Mouse (Mus musculus) embryonic facial prominence, embryonic 11.5 days (tissue): Measurements from ENCODE around the gene Ptpn7. TPM values are rescaled to one million over a fixed set of nuclear protein-coding genes. Genes with fewer than 3 reads are reported as not detected.

Source experiments
- ATAC-seq: fragments of 200-750 bp; cut with Nextera tagmentation; replicated peaks from 2 replicates; pipeline ENCODE4 v1.8.0; 2017; ENCODE audit warnings: low read depth; ENCODE audit not compliant: insufficient number of reproducible peaks, low FRiP score, low TSS enrichment
- DNase-seq: peaks from one replicate; pipeline ENCODE4 v3.0.0-alpha.2; 2015; ENCODE audit warnings: low spot score
- H3K27ac ChIP-seq: fragments of 300-500 bp; sonication (generic); replicated peaks from 2 replicates; pipeline ENCODE4 v1.5.1; 2014; ENCODE audit warnings: mild to moderate bottlenecking, low read depth, low read length, control low read depth
- H3K27me3 ChIP-seq: fragments of 300-500 bp; sonication (generic); 2 replicates; pipeline ENCODE4 v1.6.1; 2014; ENCODE audit warnings: mild to moderate bottlenecking, low read length, moderate library complexity, mixed read lengths; ENCODE audit not compliant: control insufficient read depth, insufficient read depth
- H3K36me3 ChIP-seq: fragments of 300-500 bp; sonication (generic); replicated peaks from 2 replicates; pipeline ENCODE4 v1.6.1; 2014; ENCODE audit warnings: low read depth, mild to moderate bottlenecking, low read length, moderate library complexity, mixed read lengths; ENCODE audit not compliant: control insufficient read depth, insufficient read depth
- H3K4me1 ChIP-seq: fragments of 300-500 bp; sonication (generic); 2 replicates; pipeline ENCODE4 v1.6.1; 2014; ENCODE audit warnings: low read length, mixed read lengths; ENCODE audit not compliant: control insufficient read depth, insufficient read depth
- H3K4me2 ChIP-seq: fragments of 300-500 bp; sonication (generic); 2 replicates; pipeline ENCODE4 v1.6.1; 2014; ENCODE audit warnings: low read depth, mild to moderate bottlenecking, control low read depth, low read length, moderate library complexity
- H3K4me3 ChIP-seq: fragments of 300-500 bp; sonication (generic); 2 replicates; pipeline ENCODE4 v1.5.1; 2014; ENCODE audit warnings: low read depth, low read length, control low read depth
- H3K9ac ChIP-seq: fragments of 300-500 bp; sonication (generic); replicated peaks from 2 replicates; pipeline ENCODE4 v1.6.1; 2014; ENCODE audit warnings: mild to moderate bottlenecking, control low read depth, low read length
- H3K9me3 ChIP-seq: fragments of 300-500 bp; sonication (generic); replicated peaks from 2 replicates; pipeline ENCODE4 v1.6.1; 2016; ENCODE audit warnings: mild to moderate bottlenecking, low read length, inconsistent platforms, mixed read lengths; ENCODE audit not compliant: control insufficient read depth
- WGBS: fragments of 180-500 bp; shearing (Covaris S2); extraction: QIAGEN DNeasy Blood & Tissue Kit; methylation state at CpG from one replicate; pipeline ENCODE4 v1.1.7; 2014; 5-methylcytosine and 5-hydroxymethylcytosine counted together
- polyA plus RNA-seq: library from polyadenylated mRNA; unstranded; fragments of >200 nt; fragmentation: Nextera tagmentation; extraction: Ambion mirVana; gene quantifications from 2 replicates; pipeline ENCODE4 v1.2.1, GENCODE M21; 2014

The Ptpn7 gene
- polyA plus RNA-seq, 1 experiment from 2014 or later, result 1.9 TPM

DNA sequence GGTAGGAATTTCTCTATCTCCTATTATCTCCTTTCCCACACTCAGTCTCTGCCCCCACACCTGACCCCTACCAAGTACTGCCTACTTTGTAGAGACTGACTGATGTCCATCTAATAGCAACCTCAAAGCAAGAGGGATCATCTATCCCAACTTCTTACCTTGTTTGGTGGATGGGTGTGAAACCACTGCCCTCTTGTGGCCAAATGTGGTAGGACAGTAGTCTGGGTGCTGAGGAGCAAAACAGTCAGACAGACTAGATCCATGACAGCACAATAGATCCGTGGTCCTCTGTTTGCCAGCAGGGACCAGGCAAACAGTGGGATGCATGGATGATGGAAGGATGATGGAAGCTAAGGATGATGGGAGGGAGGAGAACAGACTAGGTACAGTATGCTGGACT, 4.0 kb downstream of the Ptpn7 start:
- H3K9ac ChIP-seq, result no peak overlapping the region
- H3K4me3 ChIP-seq, result no peak overlapping the region
- H3K36me3 ChIP-seq, result no peaks in the 10 kb centered on the region
- no peaks in the 10 kb centered on the region for H3K9me3 ChIP-seq
- no peaks in the 10 kb centered on the region for H3K27me3 ChIP-seq
- H3K4me1 ChIP-seq, result no peaks in the 10 kb centered on the region
- DNase-seq, result peak; percentile 85
- H3K4me2 ChIP-seq, result no peak overlapping the region
- ATAC-seq, result no peak; the same call in 1 of the 2 replicates
- no peak overlapping the region for H3K27ac ChIP-seq
- WGBS, result 13% methylated on average over 1 of the region's 1 CpGs

DNA sequence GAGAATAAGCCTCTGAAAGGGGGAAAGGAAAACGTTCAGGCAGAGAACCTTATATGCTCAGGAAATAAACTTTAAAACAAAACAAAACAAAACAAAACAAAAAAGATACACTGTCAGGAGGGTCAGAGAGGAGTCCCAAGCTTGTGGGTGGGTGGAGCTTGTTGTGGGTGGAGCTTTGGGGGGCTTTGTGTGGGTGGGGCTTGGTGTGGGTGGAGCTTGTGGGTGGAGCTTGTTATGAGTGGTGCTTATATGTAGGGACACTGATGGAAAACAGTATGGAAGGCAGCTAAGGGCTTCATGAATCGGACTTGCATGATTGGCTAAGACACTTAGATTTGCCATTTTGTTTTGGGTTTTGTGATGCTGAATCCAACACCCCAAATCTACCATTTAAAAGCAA, 7.4 kb downstream of the Ptpn7 start:
- H3K27ac ChIP-seq, result no peak overlapping the region
- ATAC-seq (no peak), DNase-seq (no peak)
- no peaks in the 10 kb centered on the region for H3K4me1 ChIP-seq
- no peak overlapping the region for H3K4me3 ChIP-seq
- H3K27me3 ChIP-seq, result no peaks in the 10 kb centered on the region
- no peak overlapping the region for H3K9ac ChIP-seq
- WGBS, result 73% methylated on average over 2 of the region's 2 CpGs
- no peak overlapping the region for H3K4me2 ChIP-seq
- no peaks in the 10 kb centered on the region for H3K9me3 ChIP-seq
- no peaks in the 10 kb centered on the region for H3K36me3 ChIP-seq

DNA sequence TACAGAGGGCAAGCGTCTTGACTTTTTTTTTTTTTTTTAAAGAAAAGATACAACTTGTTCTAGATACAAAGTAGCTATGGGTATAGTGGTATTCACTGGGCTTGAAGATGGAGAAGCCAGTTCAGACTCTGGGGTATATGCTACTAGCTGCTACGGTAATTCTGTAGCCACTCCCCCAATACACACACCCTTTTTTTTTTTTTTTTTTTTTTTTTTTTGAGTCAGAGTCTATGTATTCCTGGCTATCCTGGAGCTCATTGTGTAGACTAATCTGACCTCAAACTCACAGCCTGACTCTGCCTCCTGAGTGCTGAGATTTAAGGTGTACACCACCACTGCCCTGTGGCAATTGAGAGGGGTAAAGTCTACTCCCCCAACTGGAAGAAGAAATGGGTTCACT, 10.0 kb downstream of the Ptpn7 start:
- Histone ChIP-seq H3K9me3 (no peaks in the 10 kb centered on the region), H3K4me3 (no peak overlapping the region), H3K27me3 (no peaks in the 10 kb centered on the region), H3K27ac (no peak overlapping the region), H3K4me1 (no peaks in the 10 kb centered on the region), H3K4me2 (no peak overlapping the region), H3K9ac (no peak overlapping the region), H3K36me3 (no peaks in the 10 kb centered on the region)
- DNase-seq (no peak), ATAC-seq (no peak)
- 62% methylated on average over 2 of the region's 2 CpGs for WGBS

DNA sequence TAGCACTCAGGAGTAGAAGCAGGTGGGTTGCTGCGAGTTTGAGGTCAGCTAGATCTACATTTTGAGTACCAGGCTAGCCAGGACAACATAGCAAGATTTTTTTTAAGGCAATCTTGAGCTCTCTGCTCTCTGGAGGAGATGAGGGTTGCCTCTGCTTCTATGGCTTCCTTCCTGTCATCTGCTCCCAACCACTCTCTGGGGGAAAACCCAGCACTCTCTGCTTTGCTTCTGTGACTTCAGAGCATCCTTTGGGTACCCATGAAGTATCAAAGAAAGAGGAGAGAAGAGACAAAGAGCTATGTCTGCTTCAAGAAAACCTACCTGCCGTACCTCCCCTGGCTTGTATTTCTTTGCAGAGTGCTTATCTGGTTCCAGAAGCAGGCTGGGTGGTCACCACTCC, 11.4 kb downstream of the Ptpn7 start:
- 89% methylated on average over 2 of the region's 2 CpGs for WGBS
- Histone ChIP-seq H3K36me3 (no peaks in the 10 kb centered on the region), H3K9me3 (no peaks in the 10 kb centered on the region), H3K9ac (no peak overlapping the region), H3K4me1 (0 out of 2 replicates have a peak, but pooled peaks cover 3% of the 10 kb centered on the region), H3K4me3 (no peak overlapping the region), H3K27ac (no peak overlapping the region), H3K4me2 (no peak overlapping the region), H3K27me3 (no peaks in the 10 kb centered on the region)
- no peak for ATAC-seq
- no peak for DNase-seq

DNA sequence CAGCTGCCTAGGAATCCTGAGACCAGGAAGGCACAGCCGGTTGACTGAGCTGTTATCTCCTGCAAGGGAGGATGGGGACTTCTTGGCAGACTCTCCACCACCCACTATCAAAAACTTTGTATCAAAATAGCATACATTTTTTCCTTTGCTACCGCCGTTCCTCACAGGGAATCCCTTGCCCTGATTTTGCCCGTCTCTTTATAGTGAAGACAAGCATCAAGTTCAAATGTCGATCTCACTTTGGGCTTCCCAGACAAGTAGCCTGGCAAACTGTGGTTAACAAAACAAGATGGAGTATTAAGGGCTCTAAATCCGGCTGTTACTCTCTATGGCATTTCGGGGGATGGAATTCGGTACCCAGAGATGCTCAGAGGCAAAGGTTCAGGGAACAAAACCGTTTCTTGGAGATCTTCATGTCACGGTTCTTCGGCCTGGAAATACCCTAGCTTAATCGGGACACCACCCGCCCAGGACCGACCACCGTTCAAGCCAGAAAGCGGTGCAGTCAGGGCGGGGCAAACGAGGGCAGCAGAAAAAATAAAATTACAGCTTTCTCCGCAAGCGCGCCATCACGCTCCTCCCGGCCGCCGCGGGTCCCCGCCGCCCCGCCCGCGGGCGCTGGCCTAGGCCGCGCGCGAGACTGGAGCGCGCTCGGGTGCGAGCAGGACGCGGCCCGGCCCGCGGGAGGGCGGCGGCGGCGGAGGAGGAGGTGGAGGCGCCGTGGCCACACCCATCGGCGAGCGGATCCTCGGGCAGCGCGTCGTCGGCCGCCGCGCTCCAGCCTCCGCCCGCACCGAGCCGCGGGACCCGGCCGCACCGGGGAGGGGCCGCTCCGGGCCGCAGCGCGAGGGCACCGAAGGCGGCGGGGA, 13.8 kb downstream of the Ptpn7 start, which contains the start of gene Arl8a:
Gene Arl8a (plus strand): TSS at position 748 of the 869 bp plus-strand sequence.
- H3K9me3 ChIP-seq, result no peaks in the 10 kb centered on the region
- no peaks in the 10 kb centered on the region for H3K27me3 ChIP-seq
- DNase-seq (peak; percentile 89), ATAC-seq (peak; percentile 69)
- peak within 1 kb of the TSS; percentile 83 for H3K4me2 ChIP-seq
- H3K36me3 ChIP-seq, result no peaks in the 10 kb centered on the region
- peak within 1 kb of the TSS; percentile 87 for H3K9ac ChIP-seq
- WGBS, result under 1% methylated on average over 77 of the region's 78 CpGs
- H3K27ac ChIP-seq, result peak within 1 kb of the TSS; percentile 74
- 0 out of 2 replicates have a peak, but pooled peaks cover 3% of the 10 kb centered on the region for H3K4me1 ChIP-seq
- peak within 1 kb of the TSS; percentile 90 for H3K4me3 ChIP-seq

DNA sequence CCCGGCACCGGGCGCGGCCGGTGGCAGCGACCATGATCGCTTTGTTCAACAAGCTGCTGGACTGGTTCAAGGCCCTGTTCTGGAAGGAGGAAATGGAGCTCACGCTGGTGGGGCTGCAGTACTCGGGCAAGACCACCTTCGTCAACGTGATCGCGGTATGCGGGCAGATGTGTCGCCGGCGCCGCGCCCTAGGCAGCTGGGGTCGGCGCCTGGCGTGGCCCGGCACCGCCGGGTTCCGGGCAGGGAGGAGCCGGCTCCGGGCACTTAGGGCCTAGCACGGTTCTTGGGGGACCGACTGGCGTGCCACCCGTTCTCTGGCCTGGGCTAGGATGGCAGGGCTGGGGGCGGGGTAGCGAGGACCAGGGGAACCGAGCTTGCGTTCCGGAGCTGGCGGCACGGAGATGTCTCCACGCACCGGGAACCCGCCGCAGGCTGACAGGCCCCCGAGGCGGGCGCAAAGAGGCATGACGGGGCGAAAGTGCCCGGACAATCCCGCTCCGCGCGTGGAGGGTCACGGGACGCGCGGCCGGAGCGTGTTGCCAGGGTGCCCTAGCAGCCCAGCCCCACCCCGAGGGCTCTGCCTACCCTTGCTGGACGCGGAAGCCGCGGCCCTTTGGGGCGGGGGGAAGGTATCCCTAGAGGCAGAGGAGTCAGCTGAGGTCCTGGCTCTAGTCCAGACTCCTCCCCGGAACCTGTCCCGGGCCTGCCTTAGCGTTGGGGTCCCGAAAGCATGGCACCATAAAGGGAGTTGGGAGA, 14.6 kb downstream of the Ptpn7 start:
- DNase-seq, result peak; percentile 67
- H3K9me3 ChIP-seq, result no peaks in the 10 kb centered on the region
- H3K9ac ChIP-seq, result peak overlapping the region; percentile 87
- 0 out of 2 replicates have a peak, but pooled peaks cover 3% of the 10 kb centered on the region for H3K4me1 ChIP-seq
- under 1% methylated on average over 67 of the region's 69 CpGs for whole genome bisulfite sequencing
- no peaks in the 10 kb centered on the region for H3K36me3 ChIP-seq
- peak overlapping the region; percentile 90 for H3K4me3 ChIP-seq
- no peaks in the 10 kb centered on the region for H3K27me3 ChIP-seq
- peak overlapping the region; percentile 74 for H3K27ac ChIP-seq
- ATAC-seq, result peak; percentile 63
- H3K4me2 ChIP-seq, result peak overlapping the region; percentile 83

DNA sequence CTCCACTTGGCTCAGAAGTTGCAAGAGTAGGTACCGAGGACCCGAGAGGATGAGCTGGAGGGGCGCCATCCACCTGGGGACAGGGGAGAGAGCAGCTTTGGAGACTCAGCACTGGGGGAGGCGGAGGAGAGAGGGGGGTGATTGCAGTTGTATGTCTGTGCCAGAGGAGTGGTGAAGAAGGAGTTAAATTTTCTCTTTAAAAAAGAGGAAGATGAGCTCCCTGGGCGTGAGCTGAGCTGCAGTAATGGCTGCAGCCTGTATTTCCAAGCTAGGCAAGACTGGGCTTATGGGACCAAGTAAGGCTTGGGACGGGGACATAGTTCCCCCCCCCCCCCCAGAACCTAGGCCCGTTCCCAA, 15.2 kb downstream of the Ptpn7 start:
- H3K36me3 ChIP-seq, result no peaks in the 10 kb centered on the region
- H3K4me1 ChIP-seq, result 0 out of 2 replicates have a peak, but pooled peaks cover 3% of the 10 kb centered on the region
- DNase-seq (peak; percentile 45), ATAC-seq (no peak)
- H3K27ac ChIP-seq, result no peak overlapping the region
- peak overlapping the region; percentile 90 for H3K4me3 ChIP-seq
- H3K4me2 ChIP-seq, result peak overlapping the region; percentile 83
- H3K9ac ChIP-seq, result peak overlapping the region; percentile 87
- H3K9me3 ChIP-seq, result no peaks in the 10 kb centered on the region
- WGBS, result 2% methylated on average over 7 of the region's 7 CpGs
- H3K27me3 ChIP-seq, result no peaks in the 10 kb centered on the region
